ENCODE assay signal across 8 mouse cellular contexts in genomic region chr2:154426188-154426904, GRCm38 (mm10). TPM values are rescaled to one million over a fixed set of nuclear protein-coding genes. Genes with fewer than 3 reads are reported as not detected.
DNase-seq lines count a peak whose midpoint lies in the region; ATAC-seq and TF ChIP-seq lines count a peak whose summit lies in the region.

No protein-coding gene starts in this region.

- H3K9me3 ChIP-seq in heart, postnatal 0 days (replicated peaks; ENCODE audit: control insufficient read depth, low read length) = no peaks in the 10 kb centered on the region
- no peaks in the 10 kb centered on the region; the same call in 1 of the 2 replicates for H3K9me3 ChIP-seq in hindbrain, embryonic 11.5 days (ENCODE audit: control insufficient read depth, low read length)
- no peaks in the 10 kb centered on the region for H3K9me3 ChIP-seq in midbrain, embryonic 14.5 days (ENCODE audit: control insufficient read depth, low read length)

- no peak for DNase-seq in heart, postnatal 0 days (ENCODE audit: low spot score)
- no peak for DNase-seq in heart, postnatal 14 days
- peak; percentile 81 for DNase-seq in hindbrain, embryonic 11.5 days (ENCODE audit: low spot score)
- DNase-seq in midbrain, embryonic 14.5 days = peak; percentile 82
- no peak for DNase-seq in thymus, postnatal 36 days
- no peak for DNase-seq in left cerebral cortex, postnatal 25 days (ENCODE audit: low spot score in 2 of 2)
- no peak for DNase-seq in right cerebral cortex, adult 2 months (ENCODE audit: low spot score in 2 of 2)

- TF ChIP-seq POLR2A in bone marrow, adult 2 months (IDR thresholded peaks at IDR 0.05; ENCODE audit: borderline replicate concordance, control insufficient read depth, low read depth, low read length) = no peak

- H3K36me3 ChIP-seq in heart, postnatal 0 days (replicated peaks; ENCODE audit: control insufficient read depth, insufficient read depth, low read length) = no peaks in the 10 kb centered on the region
- no peaks in the 10 kb centered on the region for H3K36me3 ChIP-seq in hindbrain, embryonic 11.5 days (ENCODE audit: control insufficient read depth, insufficient read depth, low read length)
- no peaks in the 10 kb centered on the region for H3K36me3 ChIP-seq in midbrain, embryonic 14.5 days (ENCODE audit: control insufficient read depth, insufficient read depth, low read length)

- peak overlapping the region; percentile 66 for H3K9ac ChIP-seq in heart, postnatal 0 days (replicated peaks; ENCODE audit: low read depth, low read length)
- peak overlapping the region; percentile 60 for H3K9ac ChIP-seq in hindbrain, embryonic 11.5 days (ENCODE audit: low read depth, low read length)
- H3K9ac ChIP-seq in midbrain, embryonic 14.5 days (replicated peaks; ENCODE audit: low read length) = peak overlapping the region; percentile 65

- ATAC-seq in heart, postnatal 0 days (ENCODE audit: insufficient read depth, low read depth) = peak; percentile 68; the same call in 1 of the 2 replicates
- peak; percentile 94 for ATAC-seq in hindbrain, embryonic 11.5 days (ENCODE audit: low FRiP score)
- peak; percentile 88 for ATAC-seq in midbrain, embryonic 14.5 days (ENCODE audit: low FRiP score, low TSS enrichment)

- peaks cover 4% of the 10 kb centered on the region for H3K4me1 ChIP-seq in heart, postnatal 0 days (ENCODE audit: control insufficient read depth, insufficient read depth)
- no peaks in the 10 kb centered on the region for H3K4me1 ChIP-seq in bone marrow, adult 2 months (ENCODE audit: control insufficient read depth, insufficient read depth, low read length)
- peaks cover 3% of the 10 kb centered on the region; the same call in 1 of the 2 replicates for H3K4me1 ChIP-seq in hindbrain, embryonic 11.5 days (replicated peaks; ENCODE audit: control insufficient read depth, insufficient read depth, low read length)
- H3K4me1 ChIP-seq in midbrain, embryonic 14.5 days (ENCODE audit: control insufficient read depth, insufficient read depth, low read length) = peaks cover 18% of the 10 kb centered on the region

- WGBS in heart, postnatal 0 days = 6% methylated on average over 25 of the region's 25 CpGs
- WGBS in bone marrow, adult 2 months = 31% methylated on average over 25 of the region's 25 CpGs
- under 1% methylated on average over 24 of the region's 25 CpGs for WGBS in hindbrain, embryonic 11.5 days
- WGBS in midbrain, embryonic 14.5 days = under 1% methylated on average over 25 of the region's 25 CpGs

- intact Hi-C loops in heart, postnatal 14 days (cut with DNase I) = no loop called here
- intact Hi-C loops in left cerebral cortex, postnatal 25 days (cut with DNase I) = no loop called here

- H3K27me3 ChIP-seq in heart, postnatal 0 days (ENCODE audit: control insufficient read depth, insufficient read depth, low read length) = no peaks in the 10 kb centered on the region
- H3K27me3 ChIP-seq in hindbrain, embryonic 11.5 days (ENCODE audit: control insufficient read depth, insufficient read depth, low read length) = no peaks in the 10 kb centered on the region
- no peaks in the 10 kb centered on the region for H3K27me3 ChIP-seq in midbrain, embryonic 14.5 days (ENCODE audit: control insufficient read depth, insufficient read depth, low read length)

- peak overlapping the region; percentile 85 for H3K4me2 ChIP-seq in heart, postnatal 0 days (ENCODE audit: low read depth, low read length)
- peak overlapping the region; percentile 41 for H3K4me2 ChIP-seq in hindbrain, embryonic 11.5 days (replicated peaks; ENCODE audit: low read depth, low read length)
- peak overlapping the region; percentile 63 for H3K4me2 ChIP-seq in midbrain, embryonic 14.5 days (ENCODE audit: low read length)

- no peak for TF ChIP-seq EP300 in heart, postnatal 0 days (IDR thresholded peaks at IDR 0.05; ENCODE audit: low read depth)

- no peak for TF ChIP-seq CTCF in heart, postnatal 0 days (IDR thresholded peaks at IDR 0.05; ENCODE audit: low read depth)
- no peak for TF ChIP-seq CTCF in bone marrow, adult 2 months (IDR thresholded peaks at IDR 0.05; ENCODE audit: control insufficient read depth, insufficient read depth, low read length)

- H3K27ac ChIP-seq in heart, postnatal 0 days (ENCODE audit: low read depth) = peak overlapping the region; percentile 74
- no peak overlapping the region; the same call in 1 of the 2 replicates for H3K27ac ChIP-seq in bone marrow, adult 2 months (ENCODE audit: control insufficient read depth, insufficient read depth, low read depth, low read length, poor library complexity)
- H3K27ac ChIP-seq in hindbrain, embryonic 11.5 days (ENCODE audit: low read depth, low read length) = peak overlapping the region; percentile 92
- peak overlapping the region; percentile 96 for H3K27ac ChIP-seq in midbrain, embryonic 14.5 days (replicated peaks; ENCODE audit: low read depth, low read length)

- peak overlapping the region; percentile 48 for H3K4me3 ChIP-seq in heart, postnatal 0 days (ENCODE audit: low read depth, low read length)
- H3K4me3 ChIP-seq in bone marrow, adult 2 months (replicated peaks; ENCODE audit: control insufficient read depth, low read depth, low read length) = peak overlapping the region; percentile 30
- H3K4me3 ChIP-seq in hindbrain, embryonic 11.5 days (ENCODE audit: low read depth, low read length) = peak overlapping the region; percentile 27
- H3K4me3 ChIP-seq in midbrain, embryonic 14.5 days (replicated peaks; ENCODE audit: low read depth, low read length) = peak overlapping the region; percentile 36

RNA-seq across cellular contexts. Expression of gene Cbfa2t2, which starts 9.9 kb away (rescaled TPM):
- 28.0 and 45.1 TPM in 2 replicates for total RNA-seq in heart, postnatal 0 days (2014; rRNA removed; ENCODE audit: low replicate concordance)
- polyA plus RNA-seq in heart, postnatal 0 days (2015; fragmentation: Nextera tagmentation; extraction: Ambion mirVana) = 18.1 and 18.2 TPM in 2 replicates
- 10 to 100 TPM; 21.4 to 21.7 TPM for total RNA-seq in heart, postnatal 14 days (2021)
- polyA plus RNA-seq in bone marrow, adult 2 months (2011; ENCODE audit: insufficient read depth, insufficient read length, low replicate concordance, missing spikeins) = 6.7 and 16.4 TPM in 2 replicates
- polyA plus RNA-seq in hindbrain, embryonic 11.5 days (2014; fragmentation: Nextera tagmentation; extraction: Ambion mirVana) = 68.2 and 71.5 TPM in 2 replicates
- 45.5 and 65.6 TPM in 2 replicates for polyA plus RNA-seq in midbrain, embryonic 14.5 days (2014; fragmentation: Nextera tagmentation; extraction: Ambion mirVana)
- total RNA-seq in left cerebral cortex, postnatal 25 days (2021) = 10 to 100 TPM; 54.6 to 57.5 TPM

RNA-seq across cellular contexts. Expression of gene Snta1, which starts 18.4 kb away (rescaled TPM):
- total RNA-seq in heart, postnatal 0 days (2014; rRNA removed; ENCODE audit: low replicate concordance) = 139 and 158 TPM in 2 replicates
- 66.9 and 67.8 TPM in 2 replicates for polyA plus RNA-seq in heart, postnatal 0 days (2015; fragmentation: Nextera tagmentation; extraction: Ambion mirVana)
- total RNA-seq in heart, postnatal 14 days (2021) = 10 to 100 TPM; 91.4 to 98.7 TPM
- polyA plus RNA-seq in bone marrow, adult 2 months (2011; ENCODE audit: insufficient read depth, insufficient read length, low replicate concordance, missing spikeins) = 3.3 and 3.6 TPM in 2 replicates
- polyA plus RNA-seq in hindbrain, embryonic 11.5 days (2014; fragmentation: Nextera tagmentation; extraction: Ambion mirVana) = 2.1 TPM in 2 replicates
- 4.0 and 5.8 TPM in 2 replicates for polyA plus RNA-seq in midbrain, embryonic 14.5 days (2014; fragmentation: Nextera tagmentation; extraction: Ambion mirVana)
- total RNA-seq in left cerebral cortex, postnatal 25 days (2021) = 10 to 100 TPM; 30.7 to 35.7 TPM

RNA-seq across cellular contexts. Expression of gene Cdk5rap1, which starts 53.5 kb away (rescaled TPM):
- total RNA-seq in heart, postnatal 0 days (2014; rRNA removed; ENCODE audit: low replicate concordance) = 12.9 and 32.7 TPM in 2 replicates
- 20.5 and 24.9 TPM in 2 replicates for polyA plus RNA-seq in heart, postnatal 0 days (2015; fragmentation: Nextera tagmentation; extraction: Ambion mirVana)
- 10 to 100 TPM; 19.0 to 19.2 TPM for total RNA-seq in heart, postnatal 14 days (2021)
- polyA plus RNA-seq in bone marrow, adult 2 months (2011; ENCODE audit: insufficient read depth, insufficient read length, low replicate concordance, missing spikeins) = 4.4 and 16.3 TPM in 2 replicates
- 13.2 and 15.8 TPM in 2 replicates for polyA plus RNA-seq in hindbrain, embryonic 11.5 days (2014; fragmentation: Nextera tagmentation; extraction: Ambion mirVana)
- 11.0 and 22.9 TPM in 2 replicates for polyA plus RNA-seq in midbrain, embryonic 14.5 days (2014; fragmentation: Nextera tagmentation; extraction: Ambion mirVana)
- total RNA-seq in left cerebral cortex, postnatal 25 days (2021) = 10 to 100 TPM; 11.4 to 17.4 TPM

Comparison
In these comparisons a context has a peak if more than half of its experiments do, and no peak if none do; other contexts are left out.
1. DNase-seq: peak in hindbrain, embryonic 11.5 days (single experiment) and midbrain, embryonic 14.5 days (single experiment); none in heart, postnatal 0 days (single experiment), heart, postnatal 14 days (0 of 2), thymus, postnatal 36 days (0 of 2), left cerebral cortex, postnatal 25 days (0 of 2) and right cerebral cortex, adult 2 months (0 of 2).
2. Peak in every context shown above with its lines, with median percentiles within 50 percentile points of each other: ATAC-seq, H3K4me2 ChIP-seq, H3K4me3 ChIP-seq and H3K9ac ChIP-seq.